Mouse (Mus musculus): ENCODE results near the gene Tenm4. TPM values are rescaled to one million over a fixed set of nuclear protein-coding genes. Genes with fewer than 3 reads are reported as not detected.
A peak's percentile ranks its signal among the peaks of the same experiment; 100 is the strongest.

Gene Tenm4
- polyA plus RNA-seq, 1 experiment from 2014 or later: 47.1 TPM

DNA sequence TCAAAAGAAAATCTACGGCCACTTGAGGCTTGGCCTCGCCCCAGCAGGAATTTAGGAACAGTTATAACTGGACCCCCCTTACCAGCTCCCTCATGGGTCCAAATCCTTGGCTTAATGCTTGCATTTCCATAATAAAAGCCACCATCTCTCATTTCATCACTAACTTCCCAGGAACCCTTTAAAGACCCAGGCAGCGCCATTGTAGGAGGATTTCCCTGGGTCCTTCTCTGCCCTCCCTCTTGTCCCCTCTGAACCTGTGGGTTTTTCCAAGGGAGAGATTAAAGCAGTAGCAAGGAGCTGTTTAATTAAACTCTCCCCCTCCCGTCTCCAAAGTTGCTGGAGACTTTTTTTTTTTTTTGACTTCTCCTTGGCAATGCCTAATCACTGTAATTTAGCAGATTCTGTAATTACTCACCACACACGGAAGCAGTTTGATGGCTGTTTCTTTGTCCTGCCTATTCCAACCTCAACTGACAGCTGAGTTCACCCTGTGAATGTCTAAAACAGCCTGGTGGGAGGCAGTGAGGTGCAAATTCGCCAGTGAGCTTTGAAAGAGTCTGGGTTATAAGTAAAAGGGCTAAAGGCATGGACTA is 501.4 kb downstream of the Tenm4 start:
- Histone ChIP-seq H3K9me3 (no peaks in the 10 kb centered on the region), H3K4me3 (replicated peaks) (no peak overlapping the region), H3K9ac (replicated peaks) (no peak overlapping the region), H3K27ac (peak overlapping the region; percentile 55; the same call in 1 of the 2 replicates), H3K36me3 (no peaks in the 10 kb centered on the region), H3K4me2 (replicated peaks) (no peak overlapping the region), H3K4me1 (replicated peaks) (peaks cover 49% of the 10 kb centered on the region), H3K27me3 (peaks cover 46% of the 10 kb centered on the region)
- ATAC-seq: peak; percentile 86
- 7% methylated on average over 6 of the region's 6 CpGs for WGBS

DNA sequence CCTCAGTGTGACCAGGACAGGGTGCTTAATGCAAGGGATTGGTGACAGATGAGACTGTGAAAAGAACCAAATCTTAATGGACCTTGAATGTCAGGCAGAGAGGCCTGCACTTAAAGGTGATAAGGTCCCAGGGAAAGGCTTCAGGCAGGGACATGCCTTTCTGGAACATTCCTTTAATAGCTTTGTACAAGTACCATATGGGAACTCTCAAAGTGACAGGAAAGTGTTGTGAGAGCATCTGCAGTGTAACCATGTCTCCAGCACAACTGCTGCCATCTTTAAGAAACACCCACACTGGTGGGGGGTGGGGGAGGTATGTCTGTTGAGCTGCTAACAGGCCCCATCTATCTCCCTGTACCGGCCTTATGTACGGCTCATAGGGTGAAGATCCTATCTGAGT is 506.0 kb downstream of the Tenm4 start:
- H3K4me3 ChIP-seq (replicated peaks): no peak overlapping the region
- H3K27ac ChIP-seq: no peak overlapping the region
- peaks cover 40% of the 10 kb centered on the region for H3K4me1 ChIP-seq (replicated peaks)
- H3K9me3 ChIP-seq: no peaks in the 10 kb centered on the region
- WGBS: 93% methylated on average over 2 of the region's 2 CpGs
- H3K9ac ChIP-seq (replicated peaks): no peak overlapping the region
- peaks cover 32% of the 10 kb centered on the region for H3K27me3 ChIP-seq
- no peak for ATAC-seq
- no peak overlapping the region for H3K4me2 ChIP-seq (replicated peaks)
- no peaks in the 10 kb centered on the region for H3K36me3 ChIP-seq

DNA sequence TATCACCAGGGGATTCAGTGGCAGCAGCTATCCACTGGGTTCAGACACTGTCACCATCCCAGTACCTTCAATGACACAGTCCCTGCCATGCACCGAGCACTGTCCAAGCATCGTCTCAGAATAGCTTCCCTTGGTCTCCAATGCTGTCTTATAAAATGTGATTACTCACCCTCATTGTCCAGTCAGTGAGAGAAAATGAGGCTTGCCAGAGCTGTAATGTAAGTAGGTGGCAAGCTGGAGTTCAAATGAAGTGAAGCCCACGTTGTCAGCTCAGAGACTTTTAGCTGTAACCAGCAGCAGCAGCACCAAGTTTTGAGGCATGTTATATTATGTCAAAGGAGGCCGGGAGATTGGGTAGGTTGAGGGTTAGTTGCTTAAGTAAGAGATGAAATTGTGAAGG is 507.2 kb downstream of the Tenm4 start:
- no peak overlapping the region for H3K27ac ChIP-seq
- no peak overlapping the region for H3K4me2 ChIP-seq (replicated peaks)
- H3K4me1 ChIP-seq (replicated peaks): peaks cover 31% of the 10 kb centered on the region
- 94% methylated on average over 4 of the region's 4 CpGs for WGBS
- H3K9ac ChIP-seq (replicated peaks): no peak overlapping the region
- peaks cover 39% of the 10 kb centered on the region for H3K27me3 ChIP-seq
- no peak for ATAC-seq
- no peak overlapping the region for H3K4me3 ChIP-seq (replicated peaks)
- no peaks in the 10 kb centered on the region for H3K36me3 ChIP-seq
- no peaks in the 10 kb centered on the region for H3K9me3 ChIP-seq

DNA sequence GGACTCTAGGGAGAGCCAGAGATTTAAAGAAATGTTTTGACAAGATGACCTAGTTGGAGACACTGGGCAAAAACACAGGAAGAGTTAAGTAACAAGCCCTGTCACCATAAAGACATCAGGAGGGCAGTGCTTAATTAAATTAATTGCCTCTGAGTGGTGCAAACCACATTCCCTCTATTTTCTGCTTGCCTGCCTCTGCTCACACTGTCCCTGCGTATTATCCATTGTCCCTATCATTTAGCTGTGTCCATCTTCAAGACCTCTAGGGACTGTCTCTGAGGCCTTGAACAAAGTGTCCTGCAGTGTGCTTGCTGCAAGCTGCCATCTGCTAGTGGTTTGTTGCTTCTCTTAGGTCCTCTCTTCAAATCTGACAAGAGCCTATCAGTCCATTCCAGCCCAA is 508.7 kb downstream of the Tenm4 start:
- 54% methylated on average over 1 of the region's 1 CpGs for WGBS
- no peak overlapping the region for H3K4me2 ChIP-seq (replicated peaks)
- H3K4me1 ChIP-seq (replicated peaks): peaks cover 42% of the 10 kb centered on the region
- H3K9ac ChIP-seq (replicated peaks): no peak overlapping the region
- peaks cover 27% of the 10 kb centered on the region for H3K27me3 ChIP-seq
- no peaks in the 10 kb centered on the region for H3K9me3 ChIP-seq
- ATAC-seq: no peak
- H3K27ac ChIP-seq: no peak overlapping the region
- no peaks in the 10 kb centered on the region for H3K36me3 ChIP-seq
- H3K4me3 ChIP-seq (replicated peaks): no peak overlapping the region

DNA sequence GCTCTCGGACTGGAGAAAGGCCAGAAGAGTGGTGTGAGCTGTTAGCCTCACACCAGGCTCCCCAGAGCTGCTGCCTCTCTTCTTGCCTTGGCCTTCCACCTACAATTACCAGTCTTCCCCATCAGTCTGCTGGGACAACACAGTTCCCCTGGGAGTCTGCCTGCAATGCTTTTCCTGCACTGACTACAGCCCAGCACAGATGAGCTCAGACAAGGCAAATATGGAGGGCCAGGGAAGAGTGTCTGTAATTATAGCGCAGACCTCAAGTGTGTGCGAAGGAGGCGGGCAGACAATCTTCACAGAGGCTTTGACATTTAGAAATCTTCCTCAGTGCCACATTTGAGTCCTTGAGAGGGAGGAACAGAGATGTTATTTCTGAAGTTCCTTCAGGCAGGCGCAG is 509.4 kb downstream of the Tenm4 start:
- Histone ChIP-seq H3K27ac (no peak overlapping the region), H3K9me3 (no peaks in the 10 kb centered on the region), H3K27me3 (peaks cover 22% of the 10 kb centered on the region), H3K9ac (replicated peaks) (no peak overlapping the region), H3K4me1 (replicated peaks) (peaks cover 45% of the 10 kb centered on the region), H3K36me3 (no peaks in the 10 kb centered on the region), H3K4me3 (replicated peaks) (no peak overlapping the region), H3K4me2 (replicated peaks) (no peak overlapping the region)
- 87% methylated on average over 5 of the region's 5 CpGs for whole genome bisulfite sequencing
- peak; percentile 45; the same call in 1 of the 2 replicates for ATAC-seq

DNA sequence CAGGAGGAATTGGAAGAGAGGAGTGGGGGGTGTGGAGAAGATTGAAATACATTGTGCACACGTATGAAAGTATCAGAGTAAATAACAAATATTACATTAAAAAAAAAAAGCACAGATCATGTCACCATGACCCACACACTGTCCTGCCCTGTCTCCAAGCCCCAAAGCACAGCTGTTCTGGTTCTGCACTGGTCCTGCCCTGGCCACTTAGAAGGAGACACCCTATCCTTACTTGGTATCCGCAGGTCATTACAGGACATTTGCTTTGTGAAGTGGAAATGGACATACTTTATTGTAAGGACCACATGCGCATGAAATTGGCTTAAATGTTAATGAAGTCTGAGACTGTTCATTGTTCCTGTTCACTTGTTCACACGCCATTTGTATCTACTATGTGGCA is 510.8 kb downstream of the Tenm4 start:
- H3K36me3 ChIP-seq: no peaks in the 10 kb centered on the region
- H3K4me3 ChIP-seq (replicated peaks): no peak overlapping the region
- no peak overlapping the region for H3K27ac ChIP-seq
- no peaks in the 10 kb centered on the region for H3K9me3 ChIP-seq
- H3K4me2 ChIP-seq (replicated peaks): no peak overlapping the region
- ATAC-seq: peak; percentile 55; the same call in 1 of the 2 replicates
- peaks cover 45% of the 10 kb centered on the region for H3K4me1 ChIP-seq (replicated peaks)
- no peak overlapping the region for H3K9ac ChIP-seq (replicated peaks)
- peaks cover 20% of the 10 kb centered on the region for H3K27me3 ChIP-seq
- 50% methylated on average over 4 of the region's 4 CpGs for WGBS

DNA sequence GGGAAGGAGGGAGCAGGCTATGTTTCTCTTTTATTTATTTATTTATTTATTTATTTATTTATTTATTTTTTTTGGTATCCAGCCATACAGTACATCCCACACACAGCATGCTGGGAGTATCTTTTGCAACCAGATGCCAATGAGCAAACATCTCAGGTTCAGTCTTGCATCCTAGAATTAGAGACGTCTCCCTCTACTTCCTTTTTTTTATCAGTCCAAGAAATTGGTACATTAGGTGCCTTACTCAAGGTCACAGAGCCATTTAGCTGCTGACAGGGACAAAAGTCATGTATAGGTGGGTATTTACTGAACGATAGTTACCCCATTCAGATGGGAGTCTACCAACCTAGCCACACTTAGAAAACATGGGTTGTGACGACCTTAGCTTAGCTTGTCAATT is 517.1 kb downstream of the Tenm4 start:
- no peak overlapping the region for H3K4me2 ChIP-seq (replicated peaks)
- peaks cover 26% of the 10 kb centered on the region for H3K4me1 ChIP-seq (replicated peaks)
- no peak overlapping the region for H3K9ac ChIP-seq (replicated peaks)
- 0 out of 2 replicates have a peak, but pooled peaks cover 1% of the 10 kb centered on the region for H3K27me3 ChIP-seq
- WGBS: 92% methylated on average over 3 of the region's 3 CpGs
- no peak for ATAC-seq
- H3K36me3 ChIP-seq: no peaks in the 10 kb centered on the region
- no peaks in the 10 kb centered on the region for H3K9me3 ChIP-seq
- H3K27ac ChIP-seq: no peak overlapping the region
- H3K4me3 ChIP-seq (replicated peaks): no peak overlapping the region

DNA sequence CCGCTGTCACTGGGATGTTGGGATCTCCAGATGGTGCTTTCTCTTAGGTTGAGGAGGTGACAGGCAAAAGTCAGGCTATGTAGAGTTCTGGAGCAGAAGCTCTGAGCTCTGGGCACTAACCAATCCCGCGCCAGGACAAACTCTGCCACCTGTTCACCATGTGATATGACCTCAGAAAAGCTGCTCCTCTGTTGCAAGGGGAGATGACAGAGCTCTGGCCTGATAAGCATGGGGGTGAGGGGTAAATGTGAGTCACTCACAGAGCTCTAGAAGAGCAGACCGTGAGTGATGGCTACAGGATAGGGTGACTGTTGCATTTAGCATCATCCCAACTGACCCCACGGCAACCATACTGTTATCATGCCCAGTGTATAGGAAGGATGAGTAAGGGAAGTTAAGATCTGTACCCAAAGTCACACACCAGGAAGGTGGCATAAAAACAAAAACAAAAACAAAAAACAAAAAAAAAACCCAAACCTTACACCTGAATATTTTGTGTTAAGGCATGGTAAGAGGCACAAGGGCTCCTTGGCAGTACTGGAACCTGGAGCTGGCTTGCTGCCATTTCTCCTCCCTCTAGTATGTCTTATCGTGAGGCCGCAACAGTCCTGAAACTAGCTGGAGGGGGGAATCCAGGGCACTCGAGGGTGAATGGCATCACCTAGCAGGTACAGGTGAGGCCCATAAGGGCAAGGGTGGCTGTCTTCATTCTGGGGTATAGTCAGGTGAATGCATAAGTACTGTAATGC is 530.2 kb downstream of the Tenm4 start:
- H3K9me3 ChIP-seq: no peaks in the 10 kb centered on the region

DNA sequence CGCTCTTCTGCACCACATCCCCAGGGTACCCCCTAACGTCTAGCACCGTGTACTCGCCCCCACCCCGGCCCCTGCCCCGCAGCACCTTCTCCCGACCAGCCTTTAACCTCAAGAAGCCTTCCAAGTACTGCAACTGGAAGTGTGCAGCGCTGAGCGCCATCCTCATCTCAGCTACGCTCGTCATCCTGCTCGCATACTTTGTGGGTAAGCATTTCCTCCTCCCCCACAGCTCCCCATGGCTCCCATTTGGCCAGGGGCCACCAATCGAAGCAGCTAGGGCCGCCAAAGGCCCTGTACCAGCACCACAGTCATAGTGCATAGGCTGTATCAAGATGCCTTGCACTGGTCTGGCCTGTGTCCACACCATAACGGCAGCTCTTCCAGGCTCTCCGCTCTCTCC is 532.9 kb downstream of the Tenm4 start:
- Histone ChIP-seq H3K9ac (replicated peaks) (no peak overlapping the region), H3K27me3 (0 out of 2 replicates have a peak, but pooled peaks cover 9% of the 10 kb centered on the region), H3K4me3 (replicated peaks) (no peak overlapping the region), H3K27ac (no peak overlapping the region), H3K4me2 (replicated peaks) (no peak overlapping the region), H3K36me3 (peaks cover 17% of the 10 kb centered on the region), H3K4me1 (replicated peaks) (peaks cover 11% of the 10 kb centered on the region), H3K9me3 (no peaks in the 10 kb centered on the region)
- 92% methylated on average over 16 of the region's 16 CpGs for WGBS
- no peak for ATAC-seq

More for the DNA sequence above, 530.2 kb downstream of the Tenm4 start:
- Histone ChIP-seq H3K27me3 (0 out of 2 replicates have a peak, but pooled peaks cover 9% of the 10 kb centered on the region), H3K36me3 (peaks cover 15% of the 10 kb centered on the region), H3K4me2 (replicated peaks) (no peak overlapping the region), H3K4me1 (replicated peaks) (peaks cover 11% of the 10 kb centered on the region), H3K27ac (no peak overlapping the region), H3K9ac (replicated peaks) (no peak overlapping the region), H3K4me3 (replicated peaks) (no peak overlapping the region)
- 89% methylated on average over 8 of the region's 8 CpGs for WGBS
- no peak for ATAC-seq

DNA sequence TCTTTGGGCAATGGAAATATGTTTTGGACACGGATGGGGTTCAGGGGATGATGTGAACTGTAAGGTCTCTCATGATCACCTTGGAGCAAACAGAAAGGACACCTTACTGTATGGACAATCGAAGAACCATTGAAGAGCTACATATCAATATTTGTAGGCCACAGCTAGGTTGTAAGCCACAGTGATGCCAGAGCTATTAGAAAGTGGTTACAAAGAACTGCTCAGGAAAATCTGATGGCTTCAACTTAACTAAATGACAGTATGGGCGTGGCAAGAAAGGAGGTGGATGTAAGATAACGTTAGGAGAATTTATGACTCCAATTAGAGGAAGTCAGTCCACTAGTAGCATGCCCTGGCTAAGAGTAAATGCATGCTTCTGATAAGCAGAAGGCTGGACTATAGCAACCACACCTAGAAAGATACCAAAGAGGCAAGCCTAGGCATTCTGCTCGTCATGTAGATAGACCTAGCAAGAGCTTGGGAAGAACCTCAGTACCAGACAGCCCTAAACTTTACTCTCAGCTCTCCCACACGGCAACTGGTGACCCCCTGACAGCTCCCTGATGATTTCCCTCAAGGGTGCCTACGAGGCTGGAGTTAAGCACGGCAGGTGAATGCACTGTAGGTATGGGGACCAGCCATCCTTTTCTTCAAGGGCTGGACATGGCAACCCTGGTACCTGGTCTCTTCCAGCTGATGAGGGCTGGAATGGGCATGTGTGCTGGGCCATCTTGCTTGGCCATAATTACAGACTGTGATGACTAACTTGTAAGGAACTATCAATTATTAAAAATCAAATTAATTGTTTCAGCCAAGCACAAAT is 534.5 kb downstream of the Tenm4 start:
- WGBS: 91% methylated on average over 8 of the region's 8 CpGs
- Histone ChIP-seq H3K9me3 (no peaks in the 10 kb centered on the region), H3K9ac (replicated peaks) (no peak overlapping the region), H3K27ac (no peak overlapping the region), H3K36me3 (peaks cover 17% of the 10 kb centered on the region), H3K4me1 (replicated peaks) (no peaks in the 10 kb centered on the region), H3K4me3 (replicated peaks) (no peak overlapping the region), H3K27me3 (peaks cover 17% of the 10 kb centered on the region), H3K4me2 (replicated peaks) (no peak overlapping the region)
- no peak for ATAC-seq

DNA sequence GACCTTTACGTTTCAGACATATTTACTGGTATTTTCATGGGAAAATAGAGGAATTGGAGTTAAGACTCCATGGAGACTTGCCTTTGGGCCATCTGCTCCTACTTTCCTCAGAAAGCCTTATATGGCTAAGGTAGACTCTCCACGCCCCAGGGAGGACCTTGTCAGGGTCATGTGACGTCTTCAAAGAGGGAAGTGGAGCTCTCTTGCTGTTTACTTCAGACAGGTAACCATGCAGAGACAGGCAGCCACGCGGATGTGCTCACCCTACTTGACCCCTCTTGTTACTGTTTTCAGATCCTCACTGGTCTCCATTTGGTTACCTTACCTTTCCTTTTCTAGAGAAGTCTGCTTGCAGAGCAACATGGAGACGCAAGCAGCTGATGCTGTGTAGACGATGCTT is 535.5 kb downstream of the Tenm4 start:
- no peak overlapping the region for H3K4me3 ChIP-seq (replicated peaks)
- 94% methylated on average over 7 of the region's 7 CpGs for WGBS
- H3K9ac ChIP-seq (replicated peaks): no peak overlapping the region
- no peaks in the 10 kb centered on the region for H3K4me1 ChIP-seq (replicated peaks)
- H3K27me3 ChIP-seq: peaks cover 25% of the 10 kb centered on the region
- H3K9me3 ChIP-seq: no peaks in the 10 kb centered on the region
- no peak overlapping the region for H3K27ac ChIP-seq
- no peak overlapping the region for H3K4me2 ChIP-seq (replicated peaks)
- ATAC-seq: no peak
- peaks cover 17% of the 10 kb centered on the region for H3K36me3 ChIP-seq

DNA sequence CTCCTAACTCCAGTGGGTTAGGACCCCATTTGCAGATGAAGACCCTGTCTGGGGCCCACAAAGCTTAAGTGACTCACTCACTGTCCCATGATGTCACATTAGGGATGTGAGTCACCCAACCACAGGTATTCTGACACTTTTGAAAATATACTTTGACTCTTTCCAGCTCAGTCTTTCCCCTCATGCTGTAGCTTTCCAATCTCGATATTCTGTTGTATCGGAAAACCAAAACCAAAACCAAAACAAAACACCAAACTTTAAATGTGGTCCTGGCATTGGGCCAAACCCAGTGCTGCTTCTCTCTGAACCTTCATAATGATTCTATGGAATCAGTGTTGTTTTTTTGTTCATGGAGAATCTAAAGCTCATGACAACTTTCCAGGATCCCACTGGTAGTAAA is 536.1 kb downstream of the Tenm4 start:
- no peak for ATAC-seq

More for the DNA sequence above, 536.1 kb downstream of the Tenm4 start:
- Histone ChIP-seq H3K9ac (replicated peaks) (no peak overlapping the region), H3K4me3 (replicated peaks) (no peak overlapping the region), H3K36me3 (peaks cover 17% of the 10 kb centered on the region), H3K27ac (no peak overlapping the region), H3K4me1 (replicated peaks) (no peaks in the 10 kb centered on the region), H3K4me2 (replicated peaks) (no peak overlapping the region), H3K9me3 (no peaks in the 10 kb centered on the region), H3K27me3 (peaks cover 26% of the 10 kb centered on the region)
- 97% methylated on average over 2 of the region's 2 CpGs for WGBS
